Mouse (Mus musculus): ENCODE data around the gene Atg10. TPM values are rescaled to one million over a fixed set of nuclear protein-coding genes. Genes with fewer than 3 reads are reported as not detected.

Gene Atg10
- polyA plus RNA-seq, 1 experiment from 2014 or later: 7.9 TPM

- Histone ChIP-seq H3K4me3 (ENCODE audit: low read depth, low read length) (peak within 1 kb of the TSS; percentile 94), H3K4me2 (peak within 1 kb of the TSS; percentile 68), H3K27ac (ENCODE audit: low read depth, low read length) (peak within 1 kb of the TSS; percentile 89), H3K36me3 (ENCODE audit: control insufficient read depth, insufficient read depth, low read length) (peaks cover 17% of the 10 kb centered on the region), H3K9ac (ENCODE audit: low read depth, low read length) (peak within 1 kb of the TSS; percentile 100), H3K27me3 (replicated peaks; ENCODE audit: control insufficient read depth, insufficient read depth, low read length) (no peaks in the 10 kb centered on the region), H3K9me3 (ENCODE audit: control insufficient read depth, low read length) (no peaks in the 10 kb centered on the region), H3K4me1 (replicated peaks; ENCODE audit: control insufficient read depth, insufficient read depth, low read length) (peaks cover 4% of the 10 kb centered on the region)
- DNase-seq (ENCODE audit: low spot score) (peak; percentile 92), ATAC-seq (replicated peaks; ENCODE audit: low FRiP score) (peak; percentile 92)
- WGBS: under 1% methylated on average over 57 of the region's 57 CpGs
Observed at GRCm38 (mm10) chr13:90922751-90923612, 300.8 kb downstream of the Atg10 start, which contains the start of gene Rps23. Gene Rps23, plus strand, starts transcription at chr13:90922958.

- Histone ChIP-seq H3K27me3 (replicated peaks; ENCODE audit: control insufficient read depth, insufficient read depth, low read length) (no peaks in the 10 kb centered on the region), H3K9ac (ENCODE audit: low read depth, low read length) (no peak overlapping the region), H3K36me3 (ENCODE audit: control insufficient read depth, insufficient read depth, low read length) (no peaks in the 10 kb centered on the region), H3K27ac (ENCODE audit: low read depth, low read length) (no peak overlapping the region), H3K4me1 (replicated peaks; ENCODE audit: control insufficient read depth, insufficient read depth, low read length) (no peaks in the 10 kb centered on the region), H3K4me3 (ENCODE audit: low read depth, low read length) (no peak overlapping the region), H3K9me3 (ENCODE audit: control insufficient read depth, low read length) (no peaks in the 10 kb centered on the region), H3K4me2 (no peak overlapping the region)
- WGBS: 89% methylated on average over 4 of the region's 4 CpGs
- ATAC-seq (replicated peaks; ENCODE audit: low FRiP score) (no peak), DNase-seq (ENCODE audit: low spot score) (no peak)
Observed at GRCm38 (mm10) chr13:90914721-90915120, 309.0 kb downstream of the Atg10 start.

GRCm38 (mm10) chr13:90913675-90914192 lies 310.0 kb downstream of the Atg10 start:
- H3K4me3 ChIP-seq (ENCODE audit: low read depth, low read length): no peak overlapping the region
- no peak overlapping the region for H3K4me2 ChIP-seq
- no peaks in the 10 kb centered on the region for H3K4me1 ChIP-seq (replicated peaks; ENCODE audit: control insufficient read depth, insufficient read depth, low read length)
- no peaks in the 10 kb centered on the region for H3K27me3 ChIP-seq (replicated peaks; ENCODE audit: control insufficient read depth, insufficient read depth, low read length)
- H3K9me3 ChIP-seq (ENCODE audit: control insufficient read depth, low read length): no peaks in the 10 kb centered on the region
- 65% methylated on average over 7 of the region's 7 CpGs for WGBS
- no peak overlapping the region for H3K9ac ChIP-seq (ENCODE audit: low read depth, low read length)
- H3K36me3 ChIP-seq (ENCODE audit: control insufficient read depth, insufficient read depth, low read length): no peaks in the 10 kb centered on the region
- H3K27ac ChIP-seq (ENCODE audit: low read depth, low read length): no peak overlapping the region
- ATAC-seq (replicated peaks; ENCODE audit: low FRiP score) (no peak), DNase-seq (ENCODE audit: low spot score) (no peak)

GRCm38 (mm10) chr13:90912760-90913674 lies 310.8 kb downstream of the Atg10 start:
- no peak for DNase-seq (ENCODE audit: low spot score)
- Histone ChIP-seq H3K9me3 (ENCODE audit: control insufficient read depth, low read length) (no peaks in the 10 kb centered on the region), H3K27ac (ENCODE audit: low read depth, low read length) (no peak overlapping the region), H3K4me1 (replicated peaks; ENCODE audit: control insufficient read depth, insufficient read depth, low read length) (no peaks in the 10 kb centered on the region), H3K4me2 (no peak overlapping the region), H3K4me3 (ENCODE audit: low read depth, low read length) (no peak overlapping the region), H3K27me3 (replicated peaks; ENCODE audit: control insufficient read depth, insufficient read depth, low read length) (no peaks in the 10 kb centered on the region), H3K36me3 (ENCODE audit: control insufficient read depth, insufficient read depth, low read length) (no peaks in the 10 kb centered on the region), H3K9ac (ENCODE audit: low read depth, low read length) (no peak overlapping the region)
- no peak for ATAC-seq (replicated peaks; ENCODE audit: low FRiP score)
- 83% methylated on average over 17 of the region's 17 CpGs for WGBS

GRCm38 (mm10) chr13:90907376-90907775 lies 316.4 kb downstream of the Atg10 start:
- no peak overlapping the region for H3K4me3 ChIP-seq (ENCODE audit: low read depth, low read length)
- no peak overlapping the region for H3K27ac ChIP-seq (ENCODE audit: low read depth, low read length)
- no peaks in the 10 kb centered on the region for H3K27me3 ChIP-seq (replicated peaks; ENCODE audit: control insufficient read depth, insufficient read depth, low read length)
- DNase-seq (ENCODE audit: low spot score): no peak
- H3K9me3 ChIP-seq (ENCODE audit: control insufficient read depth, low read length): no peaks in the 10 kb centered on the region
- no peaks in the 10 kb centered on the region for H3K36me3 ChIP-seq (ENCODE audit: control insufficient read depth, insufficient read depth, low read length)
- 86% methylated on average over 12 of the region's 12 CpGs for WGBS
- no peak for ATAC-seq (replicated peaks; ENCODE audit: low FRiP score)
- no peaks in the 10 kb centered on the region for H3K4me1 ChIP-seq (replicated peaks; ENCODE audit: control insufficient read depth, insufficient read depth, low read length)
- H3K9ac ChIP-seq (ENCODE audit: low read depth, low read length): no peak overlapping the region
- no peak overlapping the region for H3K4me2 ChIP-seq

- no peaks in the 10 kb centered on the region for H3K36me3 ChIP-seq (ENCODE audit: control insufficient read depth, insufficient read depth, low read length)
- WGBS: 87% methylated on average over 5 of the region's 5 CpGs
- DNase-seq (ENCODE audit: low spot score): no peak
- H3K4me1 ChIP-seq (replicated peaks; ENCODE audit: control insufficient read depth, insufficient read depth, low read length): no peaks in the 10 kb centered on the region
- H3K27me3 ChIP-seq (replicated peaks; ENCODE audit: control insufficient read depth, insufficient read depth, low read length): no peaks in the 10 kb centered on the region
- ATAC-seq (replicated peaks; ENCODE audit: low FRiP score): no peak
- no peaks in the 10 kb centered on the region for H3K9me3 ChIP-seq (ENCODE audit: control insufficient read depth, low read length)
- H3K4me3 ChIP-seq (ENCODE audit: low read depth, low read length): no peak within 1 kb of the TSS
- no peak within 1 kb of the TSS for H3K4me2 ChIP-seq
- H3K27ac ChIP-seq (ENCODE audit: low read depth, low read length): no peak within 1 kb of the TSS
- no peak within 1 kb of the TSS for H3K9ac ChIP-seq (ENCODE audit: low read depth, low read length)
Observed at GRCm38 (mm10) chr13:90905176-90905575, 318.6 kb downstream of the Atg10 start, which contains the start of gene Atp6ap1l. Gene Atp6ap1l, minus strand, starts transcription at chr13:90905355.

GRCm38 (mm10) chr13:90896821-90897220 lies 326.9 kb downstream of the Atg10 start:
- Histone ChIP-seq H3K36me3 (ENCODE audit: control insufficient read depth, insufficient read depth, low read length) (no peaks in the 10 kb centered on the region), H3K27me3 (replicated peaks; ENCODE audit: control insufficient read depth, insufficient read depth, low read length) (no peaks in the 10 kb centered on the region), H3K9me3 (ENCODE audit: control insufficient read depth, low read length) (no peaks in the 10 kb centered on the region), H3K4me1 (replicated peaks; ENCODE audit: control insufficient read depth, insufficient read depth, low read length) (no peaks in the 10 kb centered on the region), H3K4me2 (no peak overlapping the region), H3K9ac (ENCODE audit: low read depth, low read length) (no peak overlapping the region), H3K4me3 (ENCODE audit: low read depth, low read length) (no peak overlapping the region), H3K27ac (ENCODE audit: low read depth, low read length) (no peak overlapping the region)
- WGBS: 85% methylated on average over 12 of the region's 12 CpGs
- DNase-seq (ENCODE audit: low spot score) (no peak), ATAC-seq (replicated peaks; ENCODE audit: low FRiP score) (no peak)

- Histone ChIP-seq H3K27ac (ENCODE audit: low read depth, low read length) (no peak overlapping the region), H3K4me1 (replicated peaks; ENCODE audit: control insufficient read depth, insufficient read depth, low read length) (no peaks in the 10 kb centered on the region), H3K9me3 (ENCODE audit: control insufficient read depth, low read length) (no peaks in the 10 kb centered on the region), H3K36me3 (ENCODE audit: control insufficient read depth, insufficient read depth, low read length) (no peaks in the 10 kb centered on the region), H3K4me3 (ENCODE audit: low read depth, low read length) (no peak overlapping the region), H3K27me3 (replicated peaks; ENCODE audit: control insufficient read depth, insufficient read depth, low read length) (no peaks in the 10 kb centered on the region), H3K4me2 (no peak overlapping the region), H3K9ac (ENCODE audit: low read depth, low read length) (no peak overlapping the region)
- DNase-seq (ENCODE audit: low spot score) (no peak), ATAC-seq (replicated peaks; ENCODE audit: low FRiP score) (no peak)
- WGBS: 48% methylated on average over 2 of the region's 2 CpGs
Observed at GRCm38 (mm10) chr13:90896098-90896497, 327.7 kb downstream of the Atg10 start.
